Mouse (Mus musculus): ENCODE data around the gene Gm11096. TPM values are rescaled to one million over a fixed set of nuclear protein-coding genes. Genes with fewer than 3 reads are reported as not detected.

Gm11096 gene
- polyA plus RNA-seq (2012): not detected in 2 replicates

GRCm38 (mm10) chr17:81441463-81441862, at the start of gene Gm11096:
Gene Gm11096 (plus strand): TSS chr17:81441763.
- Histone ChIP-seq H3K9me3 (ENCODE audit: control insufficient read depth, low read length) (peaks cover 3% of the 10 kb centered on the region; the same call in 1 of the 2 replicates), H3K4me3 (replicated peaks) (no peak within 1 kb of the TSS), H3K27me3 (ENCODE audit: control insufficient read depth) (no peaks in the 10 kb centered on the region), H3K36me3 (ENCODE audit: control insufficient read depth) (no peaks in the 10 kb centered on the region), H3K4me1 (ENCODE audit: control insufficient read depth) (no peaks in the 10 kb centered on the region)
- TF ChIP-seq TAL1 (IDR thresholded peaks at IDR 0.05; ENCODE audit: low read length) (no peak), GATA1 (IDR thresholded peaks at IDR 0.05; ENCODE audit: low read length) (no peak)

- Histone ChIP-seq H3K4me3 (replicated peaks) (no peak overlapping the region), H3K4me1 (ENCODE audit: control insufficient read depth) (no peaks in the 10 kb centered on the region), H3K27me3 (ENCODE audit: control insufficient read depth) (no peaks in the 10 kb centered on the region), H3K9me3 (ENCODE audit: control insufficient read depth, low read length) (peaks cover 2% of the 10 kb centered on the region; the same call in 1 of the 2 replicates), H3K36me3 (ENCODE audit: control insufficient read depth) (no peaks in the 10 kb centered on the region)
- no peak for TF ChIP-seq TAL1 (IDR thresholded peaks at IDR 0.05; ENCODE audit: low read length)
- TF ChIP-seq GATA1 (IDR thresholded peaks at IDR 0.05; ENCODE audit: low read length): no peak
Observed at GRCm38 (mm10) chr17:81393040-81393439, 48.5 kb upstream of the Gm11096 start.

GRCm38 (mm10) chr17:81394124-81394523, 47.4 kb upstream of the Gm11096 start:
- no peaks in the 10 kb centered on the region for H3K9me3 ChIP-seq (ENCODE audit: control insufficient read depth, low read length)
- TF ChIP-seq GATA1 (IDR thresholded peaks at IDR 0.05; ENCODE audit: low read length) (no peak), TAL1 (IDR thresholded peaks at IDR 0.05; ENCODE audit: low read length) (no peak)
- no peak overlapping the region for H3K4me3 ChIP-seq (replicated peaks)
- H3K4me1 ChIP-seq (ENCODE audit: control insufficient read depth): no peaks in the 10 kb centered on the region
- no peaks in the 10 kb centered on the region for H3K27me3 ChIP-seq (ENCODE audit: control insufficient read depth)
- H3K36me3 ChIP-seq (ENCODE audit: control insufficient read depth): no peaks in the 10 kb centered on the region

GRCm38 (mm10) chr17:81397434-81397833, 44.1 kb upstream of the Gm11096 start:
- Histone ChIP-seq H3K4me3 (replicated peaks) (no peak overlapping the region), H3K36me3 (ENCODE audit: control insufficient read depth) (no peaks in the 10 kb centered on the region), H3K9me3 (ENCODE audit: control insufficient read depth, low read length) (no peaks in the 10 kb centered on the region), H3K27me3 (ENCODE audit: control insufficient read depth) (no peaks in the 10 kb centered on the region), H3K4me1 (ENCODE audit: control insufficient read depth) (no peaks in the 10 kb centered on the region)
- TF ChIP-seq TAL1 (IDR thresholded peaks at IDR 0.05; ENCODE audit: low read length) (no peak), GATA1 (IDR thresholded peaks at IDR 0.05; ENCODE audit: low read length) (no peak)

- H3K9me3 ChIP-seq (ENCODE audit: control insufficient read depth, low read length): 0 out of 2 replicates have a peak, but pooled peaks cover 3% of the 10 kb centered on the region
- no peaks in the 10 kb centered on the region for H3K4me1 ChIP-seq (ENCODE audit: control insufficient read depth)
- no peaks in the 10 kb centered on the region for H3K36me3 ChIP-seq (ENCODE audit: control insufficient read depth)
- TF ChIP-seq GATA1 (IDR thresholded peaks at IDR 0.05; ENCODE audit: low read length) (no peak), TAL1 (IDR thresholded peaks at IDR 0.05; ENCODE audit: low read length) (no peak)
- no peaks in the 10 kb centered on the region for H3K27me3 ChIP-seq (ENCODE audit: control insufficient read depth)
- H3K4me3 ChIP-seq (replicated peaks): no peak overlapping the region
Observed at GRCm38 (mm10) chr17:81400377-81400776, 41.2 kb upstream of the Gm11096 start.

GRCm38 (mm10) chr17:81402636-81403035, 38.9 kb upstream of the Gm11096 start:
- no peaks in the 10 kb centered on the region for H3K36me3 ChIP-seq (ENCODE audit: control insufficient read depth)
- 0 out of 2 replicates have a peak, but pooled peaks cover 3% of the 10 kb centered on the region for H3K9me3 ChIP-seq (ENCODE audit: control insufficient read depth, low read length)
- no peak overlapping the region for H3K4me3 ChIP-seq (replicated peaks)
- no peaks in the 10 kb centered on the region for H3K27me3 ChIP-seq (ENCODE audit: control insufficient read depth)
- TF ChIP-seq TAL1 (IDR thresholded peaks at IDR 0.05; ENCODE audit: low read length) (no peak), GATA1 (IDR thresholded peaks at IDR 0.05; ENCODE audit: low read length) (no peak)
- no peaks in the 10 kb centered on the region for H3K4me1 ChIP-seq (ENCODE audit: control insufficient read depth)

GRCm38 (mm10) chr17:81403121-81403520, 38.4 kb upstream of the Gm11096 start:
- Histone ChIP-seq H3K4me1 (ENCODE audit: control insufficient read depth) (no peaks in the 10 kb centered on the region), H3K27me3 (ENCODE audit: control insufficient read depth) (no peaks in the 10 kb centered on the region), H3K36me3 (ENCODE audit: control insufficient read depth) (no peaks in the 10 kb centered on the region), H3K9me3 (ENCODE audit: control insufficient read depth, low read length) (0 out of 2 replicates have a peak, but pooled peaks cover 3% of the 10 kb centered on the region), H3K4me3 (replicated peaks) (no peak overlapping the region)
- TF ChIP-seq GATA1 (IDR thresholded peaks at IDR 0.05; ENCODE audit: low read length) (no peak), TAL1 (IDR thresholded peaks at IDR 0.05; ENCODE audit: low read length) (no peak)

GRCm38 (mm10) chr17:81404225-81404624, 37.3 kb upstream of the Gm11096 start:
- Histone ChIP-seq H3K4me3 (replicated peaks) (no peak overlapping the region), H3K9me3 (ENCODE audit: control insufficient read depth, low read length) (0 out of 2 replicates have a peak, but pooled peaks cover 3% of the 10 kb centered on the region), H3K27me3 (ENCODE audit: control insufficient read depth) (no peaks in the 10 kb centered on the region), H3K36me3 (ENCODE audit: control insufficient read depth) (no peaks in the 10 kb centered on the region), H3K4me1 (ENCODE audit: control insufficient read depth) (no peaks in the 10 kb centered on the region)
- no peak for TF ChIP-seq TAL1 (IDR thresholded peaks at IDR 0.05; ENCODE audit: low read length)
- TF ChIP-seq GATA1 (IDR thresholded peaks at IDR 0.05; ENCODE audit: low read length): no peak

GRCm38 (mm10) chr17:81412736-81413135, 28.8 kb upstream of the Gm11096 start:
- no peak for TF ChIP-seq TAL1 (IDR thresholded peaks at IDR 0.05; ENCODE audit: low read length)
- TF ChIP-seq GATA1 (IDR thresholded peaks at IDR 0.05; ENCODE audit: low read length): no peak

More at GRCm38 (mm10) chr17:81412736-81413135, 28.8 kb upstream of the Gm11096 start:
- no peaks in the 10 kb centered on the region for H3K9me3 ChIP-seq (ENCODE audit: control insufficient read depth, low read length)
- H3K36me3 ChIP-seq (ENCODE audit: control insufficient read depth): no peaks in the 10 kb centered on the region
- no peaks in the 10 kb centered on the region for H3K27me3 ChIP-seq (ENCODE audit: control insufficient read depth)
- H3K4me3 ChIP-seq (replicated peaks): no peak overlapping the region
- H3K4me1 ChIP-seq (ENCODE audit: control insufficient read depth): no peaks in the 10 kb centered on the region
